Mouse (Mus musculus): ENCODE results near the gene Olfr1029.
"Not testable (repeated sequence)": the region's sequence is repeated elsewhere in the genome, so short reads cannot be mapped to it uniquely, and the experiment has no call there.

The Olfr1029 gene

DNA sequence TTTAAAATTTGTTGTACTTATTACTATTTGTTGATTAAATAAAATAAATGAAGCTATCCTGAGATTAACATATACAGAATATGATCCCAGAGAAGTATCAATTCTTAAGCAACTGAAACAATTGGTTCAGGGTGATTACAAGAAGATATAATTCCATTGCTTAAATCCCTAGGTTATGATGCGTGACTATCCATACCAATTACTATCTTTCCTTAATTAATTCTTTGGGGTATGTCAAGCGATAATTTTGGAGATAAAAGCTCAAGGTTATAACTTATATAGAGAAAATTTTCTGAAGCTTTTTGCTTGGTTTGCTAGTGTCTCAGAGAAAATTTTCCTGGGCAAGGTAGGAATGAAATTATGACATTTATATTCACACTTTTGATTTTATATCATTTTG is at the start of gene Olfr1029:
Olfr1029 (plus strand) TSS at position 301 of the 400 bp plus-strand sequence.
- DNase-seq = no peak

DNA sequence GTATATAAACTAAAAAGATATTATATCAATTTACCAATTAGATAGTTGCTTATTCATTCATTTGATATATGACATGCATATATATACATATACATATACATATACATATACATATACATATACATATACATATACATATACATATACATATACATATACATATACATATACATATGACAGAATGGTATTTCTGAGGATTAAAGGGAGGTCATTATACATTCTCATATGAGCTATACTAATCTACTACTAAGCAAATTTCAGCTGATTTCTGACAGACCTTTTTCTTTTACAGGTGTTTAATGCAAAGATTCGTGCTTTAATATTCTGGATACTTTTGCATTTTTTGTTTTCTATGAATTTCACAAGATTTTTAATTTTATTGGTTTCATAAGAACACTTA is 23.6 kb upstream of the Olfr1029 start, which contains the start of gene Olfr1028:
Olfr1028 (plus strand) TSS at position 301 of the 400 bp plus-strand sequence.
- no peak for DNase-seq

DNA sequence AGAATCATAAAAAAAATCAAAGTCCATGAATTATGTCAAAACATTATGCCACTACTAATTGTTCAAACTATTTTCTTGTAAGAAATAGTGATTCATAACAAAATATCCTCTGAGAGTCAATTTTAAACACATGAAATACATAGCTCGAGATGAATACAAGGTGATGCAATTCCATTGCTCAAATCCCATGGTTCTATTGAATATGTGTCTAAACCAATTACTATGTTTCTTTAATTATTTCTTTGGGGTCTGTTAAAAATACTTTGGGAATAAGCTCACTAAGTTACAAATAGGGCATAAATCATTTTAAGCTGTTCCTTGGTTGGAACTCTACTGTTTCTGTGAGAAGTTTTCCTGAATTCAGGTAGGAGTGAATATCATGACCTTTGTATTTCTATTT is 5.3 kb downstream of the Olfr1029 start, which contains the start of gene Olfr1030:
Olfr1030 (plus strand) TSS at position 301 of the 400 bp plus-strand sequence.
- no peak for DNase-seq

- DNase-seq = no peak
Measured at GRCm38 (mm10) chr2:85990004-85990403, 16.3 kb downstream of the Olfr1029 start, which contains the start of gene Olfr1031. Gene Olfr1031 (plus strand): TSS chr2:85990304.

GRCm38 (mm10) chr2:86005240-86005639 is 31.5 kb downstream of the Olfr1029 start, which contains the start of gene Olfr1032:
Gene Olfr1032 (plus strand): TSS chr2:86005540.
- no peak for DNase-seq

- DNase-seq = not testable (repeated sequence)
Measured at GRCm38 (mm10) chr2:86020406-86020805, 46.7 kb downstream of the Olfr1029 start, which contains the start of gene Olfr1033. Gene Olfr1033 (plus strand): TSS chr2:86020633.

DNA sequence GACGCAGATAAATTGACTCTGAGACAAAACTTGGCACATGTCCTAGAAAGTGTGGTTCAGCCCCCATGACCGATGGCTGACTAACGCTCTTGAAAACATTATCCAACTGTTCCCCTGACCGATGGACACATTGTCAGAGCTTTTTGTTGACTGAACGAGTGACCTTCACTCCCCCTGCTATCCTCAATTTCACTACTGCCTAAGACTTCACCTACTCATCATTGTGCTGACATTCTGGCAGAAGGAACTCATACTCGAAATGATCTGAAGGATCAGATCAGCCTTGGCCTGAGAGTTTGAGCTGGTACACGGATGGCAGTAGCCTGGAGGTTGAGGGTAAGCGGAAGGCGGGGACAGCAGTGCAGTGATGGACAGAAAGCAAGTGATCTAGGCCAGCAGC is 47.8 kb downstream of the Olfr1029 start:
- DNase-seq = not testable (repeated sequence)
